Mouse (Mus musculus): Measurements from ENCODE around the gene Gm7694.
A peak's percentile ranks its signal among the peaks of the same experiment; 100 is the strongest.

Gm7694 gene

GRCm38 (mm10) chr1:170282415-170283129, 23.6 kb downstream of the Gm7694 start:
- DNase-seq (ENCODE audit: low spot score in 2 of 2), result no peak

- no peak for DNase-seq (ENCODE audit: low spot score in 2 of 2)
These were observed 29.1 kb downstream of the Gm7694 start, which contains the start of gene Sh2d1b1 for GRCm38 (mm10) chr1:170277016-170277415. Sh2d1b1 (plus strand) TSS chr1:170277320.

- DNase-seq (ENCODE audit: low spot score in 2 of 2), result no peak
These were observed 32.9 kb downstream of the Gm7694 start for GRCm38 (mm10) chr1:170273252-170273651.

GRCm38 (mm10) chr1:170270696-170271095, 35.4 kb downstream of the Gm7694 start:
- no peak for DNase-seq (ENCODE audit: low spot score in 2 of 2)

DNA sequence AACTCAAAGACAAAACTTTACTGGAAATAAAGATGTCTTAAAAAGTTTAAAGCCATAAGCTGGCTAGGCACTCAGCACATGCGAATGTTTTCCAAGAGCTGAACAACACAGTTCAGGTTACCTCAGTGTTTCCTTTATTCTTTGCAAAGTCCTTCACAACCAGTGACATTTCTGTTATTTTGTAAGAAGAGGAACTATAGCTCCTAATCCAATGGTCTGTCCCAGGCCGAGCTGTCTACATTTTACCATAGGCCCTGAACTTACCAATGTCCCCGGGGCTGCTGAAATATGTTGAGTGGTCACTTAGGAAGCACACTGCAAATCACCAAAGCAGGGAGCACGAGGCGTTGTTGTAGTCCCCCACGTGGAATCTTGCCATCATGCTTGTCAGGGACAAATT, 35.9 kb downstream of the Gm7694 start:
- DNase-seq (ENCODE audit: low spot score in 2 of 2), result no peak

GRCm38 (mm10) chr1:170255560-170255910, 50.6 kb downstream of the Gm7694 start:
- DNase-seq (ENCODE audit: low spot score in 2 of 2), result peak; percentile 64 to 88

- peak in 1 of 2 experiments; percentile 0 for DNase-seq (ENCODE audit: low spot score in 2 of 2)
These were observed 51.1 kb downstream of the Gm7694 start for GRCm38 (mm10) chr1:170254893-170255559.

All from left cerebral cortex, adult 9 months (tissue).